Mouse (Mus musculus): ENCODE results near the gene Lmbr1l. TPM values are rescaled to one million over a fixed set of nuclear protein-coding genes. Genes with fewer than 3 reads are reported as not detected.
"Not testable (repeated sequence)": the region's sequence is repeated elsewhere in the genome, so short reads cannot be mapped to it uniquely, and the experiment has no call there.

Lmbr1l gene
- polyA plus RNA-seq, 1 experiment = 33.4 TPM

GRCm38 (mm10) chr15:98952751-98953400 lies 34.8 kb upstream of the Lmbr1l start:
- peak overlapping the region; percentile 84 for H3K4me2 ChIP-seq (ENCODE audit: low read depth)
- H3K36me3 ChIP-seq (ENCODE audit: control insufficient read depth, insufficient read depth) = peaks cover 24% of the 10 kb centered on the region
- H3K27me3 ChIP-seq (ENCODE audit: control insufficient read depth, insufficient read depth, insufficient read length) = no peaks in the 10 kb centered on the region
- TF ChIP-seq USF1 (IDR thresholded peaks at IDR 0.05; ENCODE audit: low read depth) (no peak), REST (IDR thresholded peaks at IDR 0.05; ENCODE audit: insufficient read depth, insufficient read length) (no peak), POLR2AphosphoS2 (IDR thresholded peaks at IDR 0.05; ENCODE audit: insufficient read length, low read depth) (peak; percentile 59), MYOD1 (IDR thresholded peaks at IDR 0.05; ENCODE audit: control insufficient read depth in 1 of 3, insufficient read length in 2 of 3, low read depth in 2 of 3) (no peak)
- peak overlapping the region; percentile 44 for H3ac ChIP-seq (ENCODE audit: control insufficient read depth, insufficient read length)
- peak overlapping the region; percentile 97 for H3K4me3 ChIP-seq
- H3K79me2 ChIP-seq (ENCODE audit: control insufficient read depth, insufficient read depth) = peaks cover 24% of the 10 kb centered on the region

GRCm38 (mm10) chr15:98952063-98952455 lies 34.0 kb upstream of the Lmbr1l start:
- no peaks in the 10 kb centered on the region for H3K27me3 ChIP-seq (ENCODE audit: control insufficient read depth, insufficient read depth, insufficient read length)
- peak overlapping the region; percentile 97 for H3K4me3 ChIP-seq
- H3K36me3 ChIP-seq (ENCODE audit: control insufficient read depth, insufficient read depth) = peaks cover 24% of the 10 kb centered on the region
- TF ChIP-seq USF1 (IDR thresholded peaks at IDR 0.05; ENCODE audit: low read depth) (no peak), MYOG (IDR thresholded peaks at IDR 0.05; ENCODE audit: control insufficient read depth in 1 of 3, insufficient read depth in 1 of 3, insufficient read length in 2 of 3, low read depth in 2 of 3) (no peak), MAX (IDR thresholded peaks at IDR 0.05; ENCODE audit: low read depth) (no peak), POLR2AphosphoS2 (IDR thresholded peaks at IDR 0.05; ENCODE audit: insufficient read length, low read depth) (peak; percentile 89), POLR2A (IDR thresholded peaks at IDR 0.05; ENCODE audit: insufficient read length, low read depth) (peak; percentile 74), CEBPB (IDR thresholded peaks at IDR 0.05; ENCODE audit: insufficient read depth, poor library complexity, severe bottlenecking) (0 out of 2 replicates have a peak, but pooled peaks have one; percentile 26)
- H3ac ChIP-seq (ENCODE audit: control insufficient read depth, insufficient read length) = no peak overlapping the region
- peak overlapping the region; percentile 76 for H3K4me2 ChIP-seq (ENCODE audit: low read depth)
- peaks cover 24% of the 10 kb centered on the region for H3K79me2 ChIP-seq (ENCODE audit: control insufficient read depth, insufficient read depth)

DNA sequence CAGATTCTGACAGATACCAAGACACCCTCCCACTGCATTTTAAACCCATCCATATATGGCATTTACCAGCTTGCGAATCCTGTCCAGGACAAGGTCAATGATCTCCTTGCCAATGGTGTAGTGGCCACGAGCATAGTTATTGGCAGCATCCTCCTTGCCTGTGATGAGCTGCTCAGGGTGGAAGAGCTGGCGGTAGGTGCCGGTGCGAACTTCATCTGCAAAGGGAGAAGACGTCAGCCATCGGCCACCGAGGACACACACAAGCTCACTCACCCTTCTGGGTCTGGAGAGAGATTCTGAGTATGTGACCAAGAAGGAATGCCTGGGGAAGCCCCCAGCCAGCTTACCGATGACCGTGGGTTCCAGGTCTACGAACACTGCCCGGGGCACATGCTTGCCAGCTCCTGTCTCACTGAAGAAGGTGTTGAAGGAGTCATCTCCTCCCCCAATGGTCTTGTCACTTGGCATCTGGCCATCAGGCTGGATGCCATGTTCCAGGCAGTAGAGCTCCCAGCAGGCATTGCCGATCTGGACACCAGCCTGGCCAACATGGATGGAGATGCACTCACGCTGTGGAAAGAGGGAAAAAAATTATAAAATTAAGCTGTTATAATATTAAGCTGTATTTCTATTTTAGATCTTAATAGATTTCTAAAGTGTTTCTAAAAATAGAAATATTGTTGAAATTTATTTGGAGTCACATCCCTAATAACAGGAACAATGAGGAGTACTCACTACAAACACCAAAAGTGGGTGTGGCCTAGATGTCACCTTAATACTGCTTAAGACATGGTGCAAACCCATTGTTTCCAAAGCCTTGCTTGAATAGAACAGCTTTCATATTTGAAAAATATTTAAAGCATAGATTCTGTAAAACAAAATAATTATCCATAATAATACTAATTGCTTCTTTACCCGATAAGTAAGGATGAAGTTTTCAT lies 33.4 kb upstream of the Lmbr1l start:
- peak; percentile 21 for TF ChIP-seq POLR2A (IDR thresholded peaks at IDR 0.05; ENCODE audit: insufficient read length, low read depth)
- peak overlapping the region; percentile 97 for H3K4me3 ChIP-seq
- not testable (repeated sequence) for H3K27me3 ChIP-seq (ENCODE audit: control insufficient read depth, insufficient read depth, insufficient read length); H3ac ChIP-seq (ENCODE audit: control insufficient read depth, insufficient read length)
- peaks cover 24% of the 10 kb centered on the region for H3K36me3 ChIP-seq (ENCODE audit: control insufficient read depth, insufficient read depth)
- peak overlapping the region; percentile 76 for H3K4me2 ChIP-seq (ENCODE audit: low read depth)
- peaks cover 24% of the 10 kb centered on the region for H3K79me2 ChIP-seq (ENCODE audit: control insufficient read depth, insufficient read depth)

GRCm38 (mm10) chr15:98949607-98949892 lies 31.5 kb upstream of the Lmbr1l start:
- no peak overlapping the region for H3K4me3 ChIP-seq
- peaks cover 24% of the 10 kb centered on the region for H3K79me2 ChIP-seq (ENCODE audit: control insufficient read depth, insufficient read depth)
- peaks cover 24% of the 10 kb centered on the region for H3K36me3 ChIP-seq (ENCODE audit: control insufficient read depth, insufficient read depth)
- no peak for TF ChIP-seq CEBPB (IDR thresholded peaks at IDR 0.05; ENCODE audit: insufficient read depth, poor library complexity, severe bottlenecking)
- TF ChIP-seq MYOG (IDR thresholded peaks at IDR 0.05; ENCODE audit: control insufficient read depth in 1 of 3, insufficient read depth in 1 of 3, insufficient read length in 2 of 3, low read depth in 2 of 3) = peak in 1 of 3 experiments; percentile 38
- peak; percentile 98 for TF ChIP-seq POLR2AphosphoS2 (IDR thresholded peaks at IDR 0.05; ENCODE audit: insufficient read length, low read depth)
- TF ChIP-seq MYOD1 (IDR thresholded peaks at IDR 0.05; ENCODE audit: control insufficient read depth in 1 of 3, insufficient read length in 2 of 3, low read depth in 2 of 3) = peak in 2 of 3 experiments; percentile 21 to 45
- peak; percentile 75 for TF ChIP-seq POLR2A (IDR thresholded peaks at IDR 0.05; ENCODE audit: insufficient read length, low read depth)
- no peaks in the 10 kb centered on the region for H3K27me3 ChIP-seq (ENCODE audit: control insufficient read depth, insufficient read depth, insufficient read length)
- H3ac ChIP-seq (ENCODE audit: control insufficient read depth, insufficient read length) = no peak overlapping the region
- peak overlapping the region; percentile 5 for H3K4me2 ChIP-seq (ENCODE audit: low read depth)

DNA sequence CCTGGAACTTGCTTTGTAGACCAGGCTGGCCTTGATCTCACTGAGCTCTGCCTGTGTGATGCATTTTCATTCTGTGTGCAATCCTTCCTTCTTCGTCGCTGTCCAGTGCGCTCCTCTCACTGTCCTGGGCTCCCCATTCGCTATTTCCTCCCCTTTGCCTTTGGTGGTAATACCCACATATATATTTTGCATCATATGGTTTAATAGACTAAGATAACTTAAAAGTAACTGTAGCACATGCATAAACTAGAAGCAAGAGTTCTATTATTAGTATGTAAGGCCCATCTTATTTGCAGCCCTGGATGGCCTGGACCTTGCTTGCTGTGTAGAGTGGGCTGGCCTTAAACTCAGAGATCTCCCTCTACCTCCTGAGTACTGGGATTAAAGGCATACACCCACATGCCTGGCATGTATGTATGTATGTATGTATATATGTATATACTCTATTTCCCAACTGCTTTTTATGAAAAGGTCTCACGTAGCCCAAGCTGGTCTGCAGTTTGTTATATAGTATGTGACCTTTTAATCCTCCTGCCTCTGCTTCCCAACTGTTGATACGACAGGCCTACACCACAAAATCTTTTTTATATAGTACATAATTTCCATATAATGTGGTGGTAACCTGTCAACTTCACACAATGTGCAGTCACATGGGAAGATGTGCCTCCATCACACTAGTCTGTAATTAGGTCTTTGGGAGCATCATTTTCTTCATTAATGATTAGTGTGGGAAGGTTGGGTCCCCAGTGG lies 31.0 kb upstream of the Lmbr1l start:
- Histone ChIP-seq H3ac (ENCODE audit: control insufficient read depth, insufficient read length) (no peak overlapping the region), H3K27me3 (ENCODE audit: control insufficient read depth, insufficient read depth, insufficient read length) (no peaks in the 10 kb centered on the region)

More for the DNA sequence above, 31.0 kb upstream of the Lmbr1l start:
- no peak for TF ChIP-seq MAX (IDR thresholded peaks at IDR 0.05; ENCODE audit: low read depth)
- TF ChIP-seq POLR2A (IDR thresholded peaks at IDR 0.05; ENCODE audit: insufficient read length, low read depth) = peak; percentile 77
- peak; percentile 27 for TF ChIP-seq REST (IDR thresholded peaks at IDR 0.05; ENCODE audit: insufficient read depth, insufficient read length)
- TF ChIP-seq MYOD1 (IDR thresholded peaks at IDR 0.05; ENCODE audit: control insufficient read depth in 1 of 3, insufficient read length in 2 of 3, low read depth in 2 of 3) = no peak
- TF ChIP-seq SRF (IDR thresholded peaks at IDR 0.05; ENCODE audit: control insufficient read depth, insufficient read length, low read depth) = no peak
- TF ChIP-seq TCF12 (IDR thresholded peaks at IDR 0.05; ENCODE audit: insufficient read depth, poor library complexity, severe bottlenecking) = no peak
- peak; percentile 98 for TF ChIP-seq POLR2AphosphoS2 (IDR thresholded peaks at IDR 0.05; ENCODE audit: insufficient read length, low read depth)
- no peak for TF ChIP-seq E2F4 (IDR thresholded peaks at IDR 0.05; ENCODE audit: insufficient read depth)
- no peak for TF ChIP-seq MYOG (IDR thresholded peaks at IDR 0.05; ENCODE audit: control insufficient read depth in 1 of 3, insufficient read depth in 1 of 3, insufficient read length in 2 of 3, low read depth in 2 of 3)
- TF ChIP-seq USF1 (IDR thresholded peaks at IDR 0.05; ENCODE audit: low read depth) = no peak
- no peak for TF ChIP-seq TCF3 (IDR thresholded peaks at IDR 0.05; ENCODE audit: insufficient read length, low read depth)
- no peak for TF ChIP-seq CEBPB (IDR thresholded peaks at IDR 0.05; ENCODE audit: insufficient read depth, poor library complexity, severe bottlenecking)
- peaks cover 24% of the 10 kb centered on the region for H3K36me3 ChIP-seq (ENCODE audit: control insufficient read depth, insufficient read depth)
- no peak overlapping the region for H3K4me3 ChIP-seq
- H3K4me2 ChIP-seq (ENCODE audit: low read depth) = no peak overlapping the region
- H3K79me2 ChIP-seq (ENCODE audit: control insufficient read depth, insufficient read depth) = peaks cover 24% of the 10 kb centered on the region
